Mouse (Mus musculus): ENCODE measurements at regions not wholly inside any gene's neighbourhood (a gene's known extent, or its start where the extent isn't known, plus 50 kb on each side); places are given as distances from the start of the nearest gene placed in this dataset.
A peak's percentile ranks its signal among the peaks of the same experiment; 100 is the strongest.

- no peak for DNase-seq (ENCODE audit: low spot score in 2 of 2)
These were observed 59.8 kb downstream of the Sox3 start for GRCm38 (mm10) chrX:60833456-60833855.

GRCm38 (mm10) chrX:60831330-60832027 is 61.8 kb downstream of the Sox3 start:
- DNase-seq (ENCODE audit: low spot score in 2 of 2) = no peak

- DNase-seq (ENCODE audit: low spot score in 2 of 2) = peak; percentile 51 to 56
These were observed 67.8 kb downstream of the Sox3 start for GRCm38 (mm10) chrX:60825181-60826080.

- DNase-seq (ENCODE audit: low spot score in 2 of 2) = no peak
These were observed 94.7 kb downstream of the Sox3 start for GRCm38 (mm10) chrX:60798567-60798966.

GRCm38 (mm10) chrX:60780766-60781165 is 112.5 kb downstream of the Sox3 start:
- no peak for DNase-seq (ENCODE audit: low spot score in 2 of 2)

GRCm38 (mm10) chrX:60780161-60780560 is 113.1 kb downstream of the Sox3 start:
- DNase-seq (ENCODE audit: low spot score in 2 of 2) = peak in 1 of 2 experiments; percentile 7

- DNase-seq (ENCODE audit: low spot score in 2 of 2) = no peak
These were observed 119.6 kb downstream of the Sox3 start for GRCm38 (mm10) chrX:60773645-60774044.

GRCm38 (mm10) chrX:60772439-60772838 is 120.8 kb downstream of the Sox3 start:
- no peak for DNase-seq (ENCODE audit: low spot score in 2 of 2)

GRCm38 (mm10) chrX:60750456-60750855 is 142.8 kb downstream of the Sox3 start:
- no peak for DNase-seq (ENCODE audit: low spot score in 2 of 2)

- no peak for DNase-seq (ENCODE audit: low spot score in 2 of 2)
These were observed 149.3 kb downstream of the Sox3 start for GRCm38 (mm10) chrX:60743971-60744370.

- peak in 1 of 2 experiments; percentile 25 for DNase-seq (ENCODE audit: low spot score in 2 of 2)
These were observed 150.1 kb downstream of the Sox3 start for GRCm38 (mm10) chrX:60743020-60743707.

GRCm38 (mm10) chrX:60719428-60720151 is 127.1 kb upstream of the Atp11c start:
- DNase-seq (ENCODE audit: low spot score in 2 of 2) = no peak

GRCm38 (mm10) chrX:60718794-60719193 is 126.3 kb upstream of the Atp11c start:
- no peak for DNase-seq (ENCODE audit: low spot score in 2 of 2)

- DNase-seq (ENCODE audit: low spot score in 2 of 2) = no peak
These were observed 125.8 kb upstream of the Atp11c start for GRCm38 (mm10) chrX:60718156-60718769.

- DNase-seq (ENCODE audit: low spot score in 2 of 2) = no peak
These were observed 88.7 kb upstream of the Atp11c start for GRCm38 (mm10) chrX:60681036-60681706.

GRCm38 (mm10) chrX:60644726-60645318 is 52.3 kb upstream of the Atp11c start:
- no peak for DNase-seq (ENCODE audit: low spot score in 2 of 2)
